Mouse (Mus musculus) embryonic facial prominence, embryonic 15.5 days (tissue): ENCODE results near the gene Mrpl23. TPM values are rescaled to one million over a fixed set of nuclear protein-coding genes. Genes with fewer than 3 reads are reported as not detected.

Experiments
- ATAC-seq: fragments of 200-750 bp; cut with Nextera tagmentation; 2 replicates; pipeline ENCODE4 v1.8.0; 2017; ENCODE audit warnings: low read depth, moderate TSS enrichment; ENCODE audit not compliant: insufficient number of reproducible peaks, low FRiP score, low TSS enrichment
- H3K27ac ChIP-seq: fragments of 300-500 bp; sonication (generic); replicated peaks from 2 replicates; pipeline ENCODE4 v1.5.1; 2015; ENCODE audit warnings: mild to moderate bottlenecking, inconsistent platforms
- H3K27me3 ChIP-seq: fragments of 300-500 bp; sonication (generic); 2 replicates; pipeline ENCODE4 v1.6.1; 2015; ENCODE audit warnings: inconsistent platforms
- H3K36me3 ChIP-seq: fragments of 300-500 bp; sonication (generic); 2 replicates; pipeline ENCODE4 v1.6.1; 2015; ENCODE audit warnings: mild to moderate bottlenecking, inconsistent platforms
- H3K4me1 ChIP-seq: fragments of 300-500 bp; sonication (generic); 2 replicates; pipeline ENCODE4 v1.6.1; 2015; ENCODE audit warnings: inconsistent platforms
- H3K4me2 ChIP-seq: fragments of 300-500 bp; sonication (generic); replicated peaks from 2 replicates; pipeline ENCODE4 v1.6.1; 2015; ENCODE audit warnings: mild to moderate bottlenecking, inconsistent platforms
- H3K4me3 ChIP-seq: fragments of 300-500 bp; sonication (generic); replicated peaks from 2 replicates; pipeline ENCODE4 v1.5.1; 2015; ENCODE audit warnings: mild to moderate bottlenecking, inconsistent platforms
- H3K9ac ChIP-seq: fragments of 300-500 bp; sonication (generic); 2 replicates; pipeline ENCODE4 v1.6.1; 2015; ENCODE audit warnings: inconsistent platforms
- H3K9me3 ChIP-seq: fragments of 300-500 bp; sonication (generic); replicated peaks from 2 replicates; pipeline ENCODE4 v1.6.1; 2016; ENCODE audit warnings: inconsistent platforms
- WGBS: fragments of 180-500 bp; shearing (Covaris S2); methylation state at CpG from one replicate; pipeline ENCODE4 v1.1.7; 2015; 5-methylcytosine and 5-hydroxymethylcytosine counted together
- polyA plus RNA-seq: library from polyadenylated mRNA; unstranded; fragments of >200 nt; fragmentation: Nextera tagmentation; extraction: Ambion mirVana; gene quantifications from 2 replicates; pipeline ENCODE4 v1.2.1, GENCODE M21; 2015

Mrpl23 gene
- polyA plus RNA-seq, 1 experiment from 2014 or later = 32.7 TPM

- H3K4me2 ChIP-seq = no peak overlapping the region
- H3K9me3 ChIP-seq = no peaks in the 10 kb centered on the region
- H3K27me3 ChIP-seq = no peaks in the 10 kb centered on the region
- H3K36me3 ChIP-seq = no peaks in the 10 kb centered on the region
- H3K4me3 ChIP-seq = no peak overlapping the region
- H3K4me1 ChIP-seq = peaks cover 43% of the 10 kb centered on the region
- H3K27ac ChIP-seq = peak overlapping the region; percentile 60; the same call in 1 of the 2 replicates
- ATAC-seq = no peak
- no peak overlapping the region for H3K9ac ChIP-seq
- WGBS = 44% methylated on average over 4 of the region's 4 CpGs
Observed at GRCm38 (mm10) chr7:142561856-142562404, 29.4 kb downstream of the Mrpl23 start.

- Histone ChIP-seq H3K9ac (no peak overlapping the region), H3K27ac (peak overlapping the region; percentile 55; the same call in 1 of the 2 replicates), H3K9me3 (no peaks in the 10 kb centered on the region), H3K36me3 (no peaks in the 10 kb centered on the region), H3K27me3 (no peaks in the 10 kb centered on the region), H3K4me1 (peaks cover 43% of the 10 kb centered on the region), H3K4me3 (no peak overlapping the region), H3K4me2 (no peak overlapping the region)
- 0 out of 2 replicates have a peak, but pooled peaks have one; percentile 13 for ATAC-seq
- whole genome bisulfite sequencing = 30% methylated on average over 6 of the region's 6 CpGs
Observed at GRCm38 (mm10) chr7:142563168-142563567, 30.7 kb downstream of the Mrpl23 start.

GRCm38 (mm10) chr7:142564955-142565643 is 32.6 kb downstream of the Mrpl23 start:
- no peak for ATAC-seq
- no peak overlapping the region for H3K27ac ChIP-seq

GRCm38 (mm10) chr7:142566512-142566911 is 34.0 kb downstream of the Mrpl23 start:
- H3K9ac ChIP-seq = no peak overlapping the region
- H3K27me3 ChIP-seq = no peaks in the 10 kb centered on the region
- no peaks in the 10 kb centered on the region for H3K36me3 ChIP-seq
- 87% methylated on average over 9 of the region's 9 CpGs for WGBS
- H3K4me3 ChIP-seq = no peak overlapping the region
- H3K4me2 ChIP-seq = no peak overlapping the region
- no peak for ATAC-seq
- H3K4me1 ChIP-seq = peaks cover 52% of the 10 kb centered on the region
- no peaks in the 10 kb centered on the region for H3K9me3 ChIP-seq
- no peak overlapping the region for H3K27ac ChIP-seq

More at GRCm38 (mm10) chr7:142564955-142565643, 32.6 kb downstream of the Mrpl23 start:
- no peaks in the 10 kb centered on the region for H3K9me3 ChIP-seq
- no peaks in the 10 kb centered on the region for H3K36me3 ChIP-seq
- no peak overlapping the region for H3K4me2 ChIP-seq
- H3K4me3 ChIP-seq = no peak overlapping the region
- peaks cover 50% of the 10 kb centered on the region for H3K4me1 ChIP-seq
- H3K9ac ChIP-seq = no peak overlapping the region
- no peaks in the 10 kb centered on the region for H3K27me3 ChIP-seq
- 50% methylated on average over 11 of the region's 11 CpGs for WGBS

GRCm38 (mm10) chr7:142568985-142569384 is 36.5 kb downstream of the Mrpl23 start:
- peak overlapping the region; percentile 39; the same call in 1 of the 2 replicates for H3K27ac ChIP-seq
- ATAC-seq = no peak
- WGBS = 39% methylated on average over 8 of the region's 8 CpGs
- no peaks in the 10 kb centered on the region for H3K9me3 ChIP-seq
- H3K4me3 ChIP-seq = no peak overlapping the region
- H3K4me1 ChIP-seq = peaks cover 54% of the 10 kb centered on the region
- no peaks in the 10 kb centered on the region for H3K27me3 ChIP-seq
- H3K36me3 ChIP-seq = no peaks in the 10 kb centered on the region
- no peak overlapping the region for H3K4me2 ChIP-seq
- H3K9ac ChIP-seq = no peak overlapping the region

- Histone ChIP-seq H3K9me3 (no peaks in the 10 kb centered on the region), H3K36me3 (no peaks in the 10 kb centered on the region), H3K4me1 (peaks cover 60% of the 10 kb centered on the region), H3K27ac (peak overlapping the region; percentile 92), H3K27me3 (no peaks in the 10 kb centered on the region), H3K4me2 (no peak overlapping the region), H3K4me3 (no peak overlapping the region), H3K9ac (no peak overlapping the region)
- 68% methylated on average over 9 of the region's 9 CpGs for WGBS
- no peak for ATAC-seq
Observed at GRCm38 (mm10) chr7:142570565-142570964, 38.1 kb downstream of the Mrpl23 start.

- no peaks in the 10 kb centered on the region for H3K27me3 ChIP-seq
- H3K4me3 ChIP-seq = no peak overlapping the region
- no peak overlapping the region for H3K4me2 ChIP-seq
- H3K9me3 ChIP-seq = no peaks in the 10 kb centered on the region
- no peak overlapping the region for H3K9ac ChIP-seq
- H3K4me1 ChIP-seq = peaks cover 69% of the 10 kb centered on the region
- no peak for ATAC-seq
- peak overlapping the region; percentile 92 for H3K27ac ChIP-seq
- no peaks in the 10 kb centered on the region for H3K36me3 ChIP-seq
- 42% methylated on average over 16 of the region's 16 CpGs for WGBS
Observed at GRCm38 (mm10) chr7:142571458-142572220, 39.2 kb downstream of the Mrpl23 start.

GRCm38 (mm10) chr7:142572343-142572742 is 39.9 kb downstream of the Mrpl23 start:
- Histone ChIP-seq H3K27me3 (no peaks in the 10 kb centered on the region), H3K4me1 (peaks cover 76% of the 10 kb centered on the region), H3K9ac (no peak overlapping the region), H3K9me3 (no peaks in the 10 kb centered on the region), H3K36me3 (no peaks in the 10 kb centered on the region), H3K27ac (peak overlapping the region; percentile 92), H3K4me3 (no peak overlapping the region), H3K4me2 (no peak overlapping the region)
- 12% methylated on average over 7 of the region's 7 CpGs for WGBS
- peak; percentile 10; the same call in 1 of the 2 replicates for ATAC-seq

GRCm38 (mm10) chr7:142572992-142573391 is 40.5 kb downstream of the Mrpl23 start:
- Histone ChIP-seq H3K9ac (no peak overlapping the region), H3K9me3 (no peaks in the 10 kb centered on the region), H3K4me3 (no peak overlapping the region), H3K4me1 (peaks cover 78% of the 10 kb centered on the region), H3K4me2 (no peak overlapping the region), H3K27me3 (no peaks in the 10 kb centered on the region), H3K36me3 (no peaks in the 10 kb centered on the region), H3K27ac (peak overlapping the region; percentile 92)
- 15% methylated on average over 6 of the region's 6 CpGs for WGBS
- ATAC-seq = peak; percentile 12; the same call in 1 of the 2 replicates

- H3K4me1 ChIP-seq = peaks cover 71% of the 10 kb centered on the region
- no peaks in the 10 kb centered on the region for H3K9me3 ChIP-seq
- 0 out of 2 replicates have a peak overlapping the region, but pooled peaks have one; percentile 48 for H3K4me3 ChIP-seq
- H3K27ac ChIP-seq = peak overlapping the region; percentile 92
- no peak overlapping the region for H3K9ac ChIP-seq
- ATAC-seq = no peak
- H3K4me2 ChIP-seq = no peak overlapping the region
- WGBS = 50% methylated on average over 3 of the region's 3 CpGs
- no peaks in the 10 kb centered on the region for H3K36me3 ChIP-seq
- H3K27me3 ChIP-seq = no peaks in the 10 kb centered on the region
Observed at GRCm38 (mm10) chr7:142574155-142574660, 41.7 kb downstream of the Mrpl23 start.

- Histone ChIP-seq H3K27me3 (no peaks in the 10 kb centered on the region), H3K27ac (peak overlapping the region; percentile 92), H3K9me3 (no peaks in the 10 kb centered on the region), H3K36me3 (no peaks in the 10 kb centered on the region), H3K9ac (peak overlapping the region; percentile 7; the same call in 1 of the 2 replicates), H3K4me2 (peak overlapping the region; percentile 47), H3K4me1 (peaks cover 66% of the 10 kb centered on the region), H3K4me3 (peak overlapping the region; percentile 48)
- ATAC-seq = peak; percentile 13
- 41% methylated on average over 9 of the region's 9 CpGs for WGBS
Observed at GRCm38 (mm10) chr7:142574826-142575351, 42.4 kb downstream of the Mrpl23 start.
